Mouse (Mus musculus): ENCODE measurements at regions not wholly inside any gene's neighbourhood (a gene's known extent, or its start where the extent isn't known, plus 50 kb on each side); places are given as distances from the start of the nearest gene placed in this dataset.

DNA sequence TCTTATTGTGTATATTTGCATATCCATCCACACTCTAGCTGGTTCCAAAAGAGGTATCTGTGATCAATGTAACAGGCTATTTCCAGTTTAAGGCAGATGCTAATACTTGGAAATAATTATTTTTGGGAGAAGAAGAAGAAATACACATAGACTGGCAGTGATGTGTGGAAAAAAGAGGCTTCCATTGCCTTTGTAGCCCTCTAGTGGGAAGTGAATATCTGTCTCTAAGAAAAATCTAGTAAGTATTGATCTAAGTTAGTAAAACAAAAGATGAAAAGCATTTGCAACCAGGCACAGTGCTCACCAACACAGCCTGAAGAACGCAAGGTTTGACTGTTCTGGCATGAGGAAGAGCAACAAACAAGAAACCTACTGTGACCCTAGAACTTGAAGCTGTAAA, 488.9 kb upstream of the Crim1 start:
- H3K4me1 ChIP-seq (replicated peaks; ENCODE audit: insufficient read depth, low read length): no peaks in the 10 kb centered on the region
- no peak for ATAC-seq (replicated peaks; ENCODE audit: low FRiP score, low read depth)
- H3K9me3 ChIP-seq (replicated peaks; ENCODE audit: low read length): no peaks in the 10 kb centered on the region
- no peak for DNase-seq (ENCODE audit: low spot score)
- H3K27me3 ChIP-seq (ENCODE audit: insufficient read depth, low read length): no peaks in the 10 kb centered on the region
- 42% methylated on average over 1 of the region's 1 CpGs for WGBS
- H3K4me2 ChIP-seq (ENCODE audit: low read length): no peak overlapping the region
- TF ChIP-seq CTCF (IDR thresholded peaks at IDR 0.05; ENCODE audit: low read depth): 0 out of 2 replicates have a peak, but pooled peaks have one; percentile 6
- no peak overlapping the region for H3K27ac ChIP-seq
- no peaks in the 10 kb centered on the region for H3K36me3 ChIP-seq (ENCODE audit: insufficient read depth, low read length)
- no peak overlapping the region for H3K4me3 ChIP-seq (replicated peaks; ENCODE audit: low read depth, low read length)
- H3K9ac ChIP-seq (ENCODE audit: low read depth, low read length): no peak overlapping the region

DNA sequence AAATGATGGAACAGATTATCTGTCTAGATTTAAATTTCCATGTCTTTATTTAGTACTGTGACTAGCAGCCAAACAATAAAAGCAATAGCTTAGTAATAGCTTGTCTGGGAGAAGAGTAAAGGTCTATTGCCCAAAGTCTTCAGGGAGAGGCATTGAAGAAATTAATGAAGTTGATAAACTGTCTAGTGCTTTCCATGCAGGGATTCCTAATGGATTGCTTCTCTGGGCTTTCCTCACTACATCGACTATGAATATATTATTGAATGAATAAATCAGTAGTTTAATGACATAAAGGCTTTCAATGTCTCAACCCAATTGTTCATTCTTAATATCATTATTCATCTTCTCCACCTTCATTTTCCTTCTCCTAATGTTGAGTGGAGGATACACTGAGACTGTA, 487.9 kb upstream of the Crim1 start:
- 97% methylated on average over 1 of the region's 1 CpGs for WGBS
- TF ChIP-seq CTCF (IDR thresholded peaks at IDR 0.05; ENCODE audit: low read depth): no peak
- H3K4me2 ChIP-seq (ENCODE audit: low read length): no peak overlapping the region
- no peaks in the 10 kb centered on the region for H3K36me3 ChIP-seq (ENCODE audit: insufficient read depth, low read length)
- no peaks in the 10 kb centered on the region for H3K9me3 ChIP-seq (replicated peaks; ENCODE audit: low read length)
- H3K4me1 ChIP-seq (replicated peaks; ENCODE audit: insufficient read depth, low read length): no peaks in the 10 kb centered on the region
- H3K27me3 ChIP-seq (ENCODE audit: insufficient read depth, low read length): no peaks in the 10 kb centered on the region
- DNase-seq (ENCODE audit: low spot score) (no peak), ATAC-seq (replicated peaks; ENCODE audit: low FRiP score, low read depth) (no peak)
- H3K9ac ChIP-seq (ENCODE audit: low read depth, low read length): no peak overlapping the region
- H3K27ac ChIP-seq: no peak overlapping the region
- no peak overlapping the region for H3K4me3 ChIP-seq (replicated peaks; ENCODE audit: low read depth, low read length)

DNA sequence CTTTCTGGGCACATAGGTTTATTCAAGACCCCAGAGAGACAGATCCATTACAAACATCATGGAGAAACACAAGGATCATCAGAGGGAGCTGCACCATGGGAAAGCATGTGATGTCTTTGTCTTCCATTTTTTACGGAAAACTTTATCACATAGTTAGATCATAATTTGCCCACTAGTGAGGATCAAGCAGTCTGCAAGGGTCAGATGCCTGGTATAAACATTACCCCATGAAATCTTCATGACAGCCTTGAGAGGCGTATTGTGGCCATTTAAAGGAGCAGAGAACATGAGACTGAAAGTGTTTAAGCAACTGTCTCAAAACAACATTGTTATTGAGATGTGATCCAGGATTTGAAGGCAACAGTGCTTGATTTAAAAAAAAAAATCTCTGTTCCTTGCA, 481.6 kb upstream of the Crim1 start:
- no peak overlapping the region for H3K4me3 ChIP-seq (replicated peaks; ENCODE audit: low read depth, low read length)
- H3K9ac ChIP-seq (ENCODE audit: low read depth, low read length): no peak overlapping the region
- ATAC-seq (replicated peaks; ENCODE audit: low FRiP score, low read depth) (no peak), DNase-seq (ENCODE audit: low spot score) (no peak)
- H3K27me3 ChIP-seq (ENCODE audit: insufficient read depth, low read length): no peaks in the 10 kb centered on the region
- H3K36me3 ChIP-seq (ENCODE audit: insufficient read depth, low read length): no peaks in the 10 kb centered on the region
- 82% methylated on average over 2 of the region's 2 CpGs for WGBS
- H3K4me2 ChIP-seq (ENCODE audit: low read length): no peak overlapping the region
- H3K27ac ChIP-seq: no peak overlapping the region
- H3K4me1 ChIP-seq (replicated peaks; ENCODE audit: insufficient read depth, low read length): no peaks in the 10 kb centered on the region
- H3K9me3 ChIP-seq (replicated peaks; ENCODE audit: low read length): no peaks in the 10 kb centered on the region
- TF ChIP-seq CTCF (IDR thresholded peaks at IDR 0.05; ENCODE audit: low read depth): no peak

DNA sequence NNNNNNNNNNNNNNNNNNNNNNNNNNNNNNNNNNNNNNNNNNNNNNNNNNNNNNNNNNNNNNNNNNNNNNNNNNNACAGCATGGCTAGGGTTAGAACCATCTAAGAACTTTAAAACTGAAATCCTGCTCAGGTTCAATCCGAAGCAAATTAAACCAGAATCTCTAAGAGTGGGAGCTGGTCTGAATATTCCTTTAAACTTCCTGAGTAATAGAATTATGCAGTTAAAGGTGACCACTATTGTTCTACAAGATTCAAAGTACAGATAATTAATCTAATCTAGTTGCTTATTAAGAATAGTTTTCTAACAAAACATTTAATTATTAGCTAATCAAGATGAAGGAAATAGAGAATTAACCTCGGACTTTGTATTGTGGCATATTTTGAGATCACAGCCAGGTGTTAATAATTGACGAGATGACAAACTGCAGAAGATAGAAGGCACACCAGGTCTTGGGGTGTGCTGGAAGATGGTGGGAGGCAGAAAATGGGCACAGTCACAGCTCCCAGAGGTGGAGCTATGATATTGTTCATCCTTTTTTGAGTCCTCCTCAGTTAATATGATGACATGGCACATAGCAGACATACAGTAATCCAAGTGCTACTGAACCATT, 465.5 kb upstream of the Crim1 start:
- Histone ChIP-seq H3K27me3 (ENCODE audit: insufficient read depth, low read length) (no peaks in the 10 kb centered on the region), H3K27ac (no peak overlapping the region), H3K4me3 (replicated peaks; ENCODE audit: low read depth, low read length) (no peak overlapping the region), H3K4me1 (replicated peaks; ENCODE audit: insufficient read depth, low read length) (no peaks in the 10 kb centered on the region), H3K9me3 (replicated peaks; ENCODE audit: low read length) (no peaks in the 10 kb centered on the region), H3K36me3 (ENCODE audit: insufficient read depth, low read length) (no peaks in the 10 kb centered on the region), H3K4me2 (ENCODE audit: low read length) (no peak overlapping the region), H3K9ac (ENCODE audit: low read depth, low read length) (no peak overlapping the region)
- peak; percentile 15 for DNase-seq (ENCODE audit: low spot score)
- 69% methylated on average over 3 of the region's 3 CpGs for WGBS
- no peak for TF ChIP-seq CTCF (IDR thresholded peaks at IDR 0.05; ENCODE audit: low read depth)
- ATAC-seq (replicated peaks; ENCODE audit: low FRiP score, low read depth): peak; percentile 88
